Mouse (Mus musculus) layer of hippocampus, adult 11-12 months (tissue): ENCODE results near the gene Gm3417.
"Not testable (repeated sequence)": the region's sequence is repeated elsewhere in the genome, so short reads cannot be mapped to it uniquely, and the experiment has no call there.

Source experiments
- DNase-seq: peaks from one replicate; pipeline ENCODE4 v3.0.0; 2022; ENCODE audit warnings: low spot score

The Gm3417 gene

GRCm38 (mm10) chr17:14978362-14979038 is at the start of gene Gm3417, which contains the start of gene 9030025P20Rik:
TSS of gene Gm3417 (minus strand) at chr17:14978790.
TSS of gene 9030025P20Rik (plus strand) at chr17:14978468.
- DNase-seq, result not testable (repeated sequence)

DNA sequence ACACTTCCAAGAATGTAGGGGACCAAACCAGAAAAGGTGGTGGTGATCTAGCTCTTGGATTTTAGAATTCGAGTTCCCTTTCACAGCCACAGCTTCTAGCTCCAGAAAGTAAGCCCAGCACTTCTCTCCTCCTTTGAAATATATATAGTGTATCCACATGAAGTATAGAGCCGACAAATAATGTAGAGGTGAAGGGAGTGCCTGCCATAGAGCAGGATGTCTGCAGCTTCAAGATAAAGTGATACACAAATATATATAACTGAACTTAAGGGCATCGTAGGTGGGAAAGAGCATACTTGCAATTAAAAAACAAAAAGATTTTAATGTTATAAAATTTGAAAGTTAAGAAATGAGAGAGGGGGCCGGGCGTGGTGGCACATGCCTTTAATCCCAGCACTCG is 46.9 kb upstream of the Gm3417 start:
- not testable (repeated sequence) for DNase-seq

- DNase-seq, result not testable (repeated sequence)
Observed at GRCm38 (mm10) chr17:15024502-15025193, 46.1 kb upstream of the Gm3417 start.

DNA sequence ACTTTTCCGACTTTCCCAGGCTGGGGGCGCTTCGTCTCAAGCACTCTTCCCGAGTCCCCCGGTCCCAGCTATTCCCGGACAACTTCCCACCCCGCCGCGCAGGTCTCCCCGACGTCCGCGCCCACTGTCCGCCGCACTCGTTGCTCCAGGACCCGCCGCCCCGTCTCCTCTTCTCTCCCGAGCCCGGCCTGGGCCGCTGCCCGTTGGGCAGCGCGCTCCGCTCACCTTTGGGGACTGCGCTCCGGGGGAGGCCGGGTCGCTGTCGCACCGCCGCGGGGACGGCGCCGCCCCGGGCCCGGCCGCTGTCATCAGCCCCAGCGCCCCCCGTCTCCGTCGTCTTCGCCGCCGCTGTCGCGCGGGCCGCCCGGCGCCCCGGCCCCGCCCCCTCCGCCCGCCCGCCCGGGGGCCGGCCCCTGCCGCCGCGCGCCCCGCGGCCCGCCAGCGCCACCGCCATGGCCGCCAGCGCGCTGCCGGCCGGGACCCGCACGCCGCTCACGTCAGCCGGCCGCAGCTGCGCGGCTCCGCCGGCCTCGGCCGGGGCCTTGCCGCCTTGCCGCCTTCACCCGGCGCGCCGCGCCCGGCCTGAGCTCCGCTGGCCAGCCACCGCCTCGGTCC is 45.4 kb upstream of the Gm3417 start:
- DNase-seq, result not testable (repeated sequence)

GRCm38 (mm10) chr17:15021503-15022220 is 43.1 kb upstream of the Gm3417 start:
- DNase-seq, result peak; percentile 53

GRCm38 (mm10) chr17:15009706-15010413 is 31.3 kb upstream of the Gm3417 start, which contains the start of gene Gm3435:
TSS of gene Gm3435 (plus strand) at chr17:15010176.
- not testable (repeated sequence) for DNase-seq

DNA sequence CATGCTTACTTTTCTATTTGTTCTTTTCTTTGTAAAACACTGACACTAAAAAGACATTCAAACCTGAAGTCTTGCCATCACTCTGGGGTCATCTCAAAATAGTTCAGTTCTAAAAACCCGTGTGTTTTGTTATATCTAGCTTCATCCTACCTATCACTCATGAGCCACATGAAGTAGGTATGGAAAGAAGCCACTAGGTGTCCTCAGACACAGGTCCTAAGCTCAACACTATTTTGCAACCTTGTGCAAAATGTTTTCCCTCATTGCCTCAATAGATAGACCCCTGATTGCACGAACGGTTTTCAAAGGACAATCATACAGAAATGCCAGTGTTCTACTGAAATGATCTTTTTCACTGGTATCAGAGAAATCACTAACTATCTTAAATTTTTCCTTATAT is 30.5 kb upstream of the Gm3417 start:
- DNase-seq, result not testable (repeated sequence)

DNA sequence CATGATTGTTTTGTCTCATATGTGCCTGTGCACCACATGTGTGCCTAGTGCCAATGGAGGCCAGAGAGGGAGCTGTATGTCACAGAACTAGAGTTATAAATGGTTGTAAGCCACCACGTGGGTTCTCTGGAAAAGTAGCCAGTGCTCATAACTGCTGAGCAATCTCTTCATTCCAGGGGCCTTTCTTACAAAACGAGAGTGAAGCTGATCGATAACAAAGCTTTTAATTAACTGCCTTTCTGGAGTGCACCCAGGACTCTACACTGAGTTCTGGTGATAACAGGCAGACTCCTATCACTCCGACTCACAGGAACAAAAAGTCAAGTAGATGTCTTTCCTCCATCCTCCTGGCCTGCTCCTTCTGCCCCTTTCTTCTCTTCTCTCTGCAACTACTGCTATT is 21.5 kb upstream of the Gm3417 start:
- DNase-seq, result not testable (repeated sequence)

GRCm38 (mm10) chr17:14994140-14994539 is 15.6 kb upstream of the Gm3417 start:
- DNase-seq, result not testable (repeated sequence)

DNA sequence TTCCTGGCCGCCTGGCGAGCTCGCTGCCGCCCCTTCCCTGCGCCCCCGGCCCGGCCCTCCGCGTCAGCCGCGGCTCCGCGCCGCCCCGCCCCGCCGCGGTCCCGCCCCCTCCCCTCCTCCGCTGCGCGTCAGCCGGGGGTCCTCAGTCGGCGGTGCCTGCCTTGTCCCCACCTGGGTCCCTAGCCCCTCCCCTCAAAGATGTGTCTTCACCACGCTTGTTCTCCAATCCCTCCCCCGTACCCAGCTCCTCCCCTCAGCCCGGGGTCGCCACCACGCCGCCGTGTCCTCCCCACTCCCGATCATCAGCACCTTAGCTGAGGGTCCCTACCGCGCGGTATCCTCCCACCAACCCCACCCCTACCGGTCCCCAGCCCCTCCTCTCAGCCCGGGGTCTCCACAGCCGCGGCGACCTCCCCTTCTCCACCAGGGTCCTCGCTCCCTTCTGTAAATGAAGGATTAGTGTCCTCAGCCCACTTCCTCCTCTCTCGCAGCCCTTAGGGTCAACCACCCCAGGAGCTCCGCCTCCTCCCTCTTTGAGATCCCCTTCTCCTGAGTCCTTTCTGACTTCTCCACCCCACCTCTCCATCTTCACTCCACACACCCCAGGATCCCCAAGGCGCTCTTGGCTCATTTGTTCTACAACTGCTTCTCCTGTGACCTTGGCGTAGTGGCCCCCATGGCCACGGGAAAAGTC is 14.7 kb upstream of the Gm3417 start:
- DNase-seq, result not testable (repeated sequence)

GRCm38 (mm10) chr17:14992522-14993138 is 14.0 kb upstream of the Gm3417 start:
- DNase-seq, result not testable (repeated sequence)

- DNase-seq, result peak; percentile 21
Observed at GRCm38 (mm10) chr17:14990116-14990702, 11.6 kb upstream of the Gm3417 start.

- DNase-seq, result not testable (repeated sequence)
Observed at GRCm38 (mm10) chr17:14977718-14978361, 750 bp downstream of the Gm3417 start.

GRCm38 (mm10) chr17:14968373-14968913 is 10.1 kb downstream of the Gm3417 start:
- not testable (repeated sequence) for DNase-seq

DNA sequence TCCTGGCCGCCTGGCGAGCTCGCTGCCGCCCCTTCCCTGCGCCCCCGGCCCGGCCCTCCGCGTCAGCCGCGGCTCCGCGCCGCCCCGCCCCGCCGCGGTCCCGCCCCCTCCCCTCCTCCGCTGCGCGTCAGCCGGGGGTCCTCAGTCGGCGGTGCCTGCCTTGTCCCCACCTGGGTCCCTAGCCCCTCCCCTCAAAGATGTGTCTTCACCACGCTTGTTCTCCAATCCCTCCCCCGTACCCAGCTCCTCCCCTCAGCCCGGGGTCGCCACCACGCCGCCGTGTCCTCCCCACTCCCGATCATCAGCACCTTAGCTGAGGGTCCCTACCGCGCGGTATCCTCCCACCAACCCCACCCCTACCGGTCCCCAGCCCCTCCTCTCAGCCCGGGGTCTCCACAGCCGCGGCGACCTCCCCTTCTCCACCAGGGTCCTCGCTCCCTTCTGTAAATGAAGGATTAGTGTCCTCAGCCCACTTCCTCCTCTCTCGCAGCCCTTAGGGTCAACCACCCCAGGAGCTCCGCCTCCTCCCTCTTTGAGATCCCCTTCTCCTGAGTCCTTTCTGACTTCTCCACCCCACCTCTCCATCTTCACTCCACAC is 16.9 kb downstream of the Gm3417 start:
- not testable (repeated sequence) for DNase-seq

DNA sequence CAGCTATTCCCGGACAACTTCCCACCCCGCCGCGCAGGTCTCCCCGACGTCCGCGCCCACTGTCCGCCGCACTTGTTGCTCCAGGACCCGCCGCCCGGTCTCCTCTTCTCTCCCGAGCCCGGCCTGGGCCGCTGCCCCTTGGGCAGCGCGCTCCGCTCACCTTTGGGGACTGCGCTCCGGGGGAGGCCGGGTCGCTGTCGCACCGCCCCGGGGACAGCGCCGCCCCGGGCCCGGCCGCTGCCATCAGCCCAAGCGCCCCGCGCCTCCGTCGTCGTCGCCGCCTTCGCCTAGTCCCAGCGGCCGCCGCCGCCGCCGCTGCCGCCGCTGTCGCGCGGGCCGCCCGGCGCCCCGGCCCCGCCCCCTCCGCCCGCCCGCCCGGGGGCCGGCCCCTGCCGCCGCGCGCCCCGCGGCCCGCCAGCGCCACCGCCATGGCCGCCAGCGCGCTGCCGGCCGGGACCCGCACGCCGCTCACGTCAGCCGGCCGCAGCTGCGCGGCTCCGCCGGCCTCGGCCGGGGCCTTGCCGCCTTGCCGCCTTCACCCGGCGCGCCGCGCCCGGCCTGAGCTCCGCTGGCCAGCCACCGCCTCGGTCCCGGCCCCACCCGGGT is 17.5 kb downstream of the Gm3417 start, which contains the start of gene Phf10:
Phf10 (minus strand) TSS at position 323 of the 606 bp plus-strand sequence.
- not testable (repeated sequence) for DNase-seq

DNA sequence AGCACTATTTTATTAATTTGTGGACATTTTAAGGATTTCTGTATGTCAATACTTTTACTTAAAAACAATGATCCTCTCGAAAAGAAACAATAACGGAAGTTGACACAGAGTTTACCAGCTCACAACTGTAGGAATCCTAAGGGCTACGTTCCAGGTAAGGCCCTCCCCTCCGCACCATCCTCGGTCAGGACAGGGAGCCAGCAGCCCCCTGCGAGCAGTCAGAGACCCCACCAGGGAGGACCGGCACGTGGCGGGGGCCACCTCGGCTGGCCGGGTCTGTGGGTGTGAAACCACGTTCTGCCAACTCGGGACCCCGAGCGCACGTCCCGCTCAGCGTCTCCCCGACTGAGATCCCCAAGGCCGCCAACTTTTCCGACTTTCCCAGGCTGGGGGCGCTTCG is 18.1 kb downstream of the Gm3417 start:
- DNase-seq, result no peak

GRCm38 (mm10) chr17:14959979-14960378 is 18.6 kb downstream of the Gm3417 start:
- no peak for DNase-seq
